Mouse (Mus musculus) A20 (cell line): Measurements from ENCODE around the gene Ski.

Experiments
- DNase-seq: peaks from one replicate; pipeline ENCODE4 v3.0.0-alpha.2; 2011; ENCODE audit warnings: low read depth, low spot score

Ski gene

DNA sequence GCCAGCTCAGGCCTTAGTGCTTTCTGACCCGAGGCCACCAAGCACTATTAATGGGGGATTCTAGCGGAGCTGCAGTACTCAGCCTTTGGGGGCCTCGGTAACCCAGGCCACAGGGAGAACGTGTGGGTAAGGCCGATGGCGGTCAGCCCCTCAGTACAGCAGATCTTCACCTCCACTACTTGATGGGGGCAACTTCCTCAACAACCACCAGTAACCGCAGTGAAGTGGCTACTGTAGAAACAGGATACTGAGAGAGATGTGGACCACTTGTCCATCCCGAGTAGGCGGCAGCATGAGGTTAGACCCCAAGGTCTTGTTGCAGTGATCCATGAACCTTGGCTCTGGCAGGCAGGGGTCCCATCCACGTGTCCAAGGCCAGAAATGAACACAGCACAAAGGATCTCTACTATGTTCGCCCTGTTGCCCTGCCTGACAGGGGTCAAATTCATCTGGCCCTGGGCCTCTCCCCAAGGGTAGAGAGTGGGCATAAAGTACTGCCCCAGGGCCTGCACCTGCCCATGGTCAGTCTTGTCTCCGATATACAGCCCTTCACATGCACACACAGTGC is 71.1 kb downstream of the Ski start:
- no peak for DNase-seq

DNA sequence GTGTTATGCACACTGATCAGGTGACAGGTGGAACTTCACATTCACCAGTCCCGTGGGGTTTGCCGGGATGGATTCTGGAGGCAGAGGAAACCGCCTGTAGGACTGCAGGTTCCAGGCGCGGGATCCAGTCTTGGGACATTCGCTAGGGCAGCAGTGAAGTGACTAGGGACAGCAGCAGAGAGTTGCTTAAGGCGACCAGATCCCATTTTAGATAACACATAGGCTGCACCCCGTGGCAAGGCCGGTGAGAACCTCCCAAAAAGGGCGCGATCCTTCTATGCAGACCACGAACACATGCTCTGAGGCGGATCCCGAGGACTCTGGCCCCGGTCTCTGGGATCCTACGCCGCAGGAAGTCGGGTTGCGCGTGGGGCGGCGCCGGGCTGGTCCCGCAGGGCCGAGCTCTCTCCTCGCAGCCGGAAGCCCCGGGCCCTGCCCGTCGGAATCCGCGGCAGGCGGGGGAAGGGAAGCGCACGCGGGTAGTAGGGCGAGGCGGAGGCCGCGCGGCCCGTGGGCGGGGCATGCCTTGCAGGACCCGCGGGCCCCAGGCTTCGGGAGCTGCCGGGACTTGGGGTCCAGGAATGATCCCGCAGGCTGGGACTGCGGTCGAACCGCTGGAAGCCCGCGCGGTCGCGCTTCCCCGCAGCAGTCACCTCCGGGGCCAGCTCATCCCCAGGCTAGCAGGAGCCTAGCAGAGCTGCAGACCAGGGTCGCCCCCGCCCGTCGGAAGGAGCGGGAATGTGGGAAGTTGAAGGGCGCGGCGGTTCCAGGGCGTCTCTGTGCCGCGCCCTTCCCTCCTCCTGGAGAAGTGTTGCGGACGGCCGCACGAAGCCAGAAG is 71.9 kb downstream of the Ski start:
- DNase-seq, result no peak

DNA sequence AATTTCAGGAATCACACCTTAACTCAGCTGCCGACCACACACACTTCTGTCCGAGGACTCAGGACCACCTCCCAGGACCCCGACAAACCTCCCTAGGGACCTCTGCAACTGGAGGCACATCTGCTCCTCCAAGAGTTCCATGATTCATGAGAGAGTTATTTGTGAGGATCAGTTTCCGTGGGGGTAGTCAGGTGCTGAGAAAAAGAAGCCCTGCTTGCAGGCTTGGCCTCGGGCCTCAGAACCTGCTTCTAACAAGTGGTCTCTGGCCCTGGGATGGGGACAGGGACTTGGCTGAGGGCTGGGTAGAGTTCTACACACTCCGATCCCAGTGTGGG is 72.5 kb downstream of the Ski start:
- no peak for DNase-seq

DNA sequence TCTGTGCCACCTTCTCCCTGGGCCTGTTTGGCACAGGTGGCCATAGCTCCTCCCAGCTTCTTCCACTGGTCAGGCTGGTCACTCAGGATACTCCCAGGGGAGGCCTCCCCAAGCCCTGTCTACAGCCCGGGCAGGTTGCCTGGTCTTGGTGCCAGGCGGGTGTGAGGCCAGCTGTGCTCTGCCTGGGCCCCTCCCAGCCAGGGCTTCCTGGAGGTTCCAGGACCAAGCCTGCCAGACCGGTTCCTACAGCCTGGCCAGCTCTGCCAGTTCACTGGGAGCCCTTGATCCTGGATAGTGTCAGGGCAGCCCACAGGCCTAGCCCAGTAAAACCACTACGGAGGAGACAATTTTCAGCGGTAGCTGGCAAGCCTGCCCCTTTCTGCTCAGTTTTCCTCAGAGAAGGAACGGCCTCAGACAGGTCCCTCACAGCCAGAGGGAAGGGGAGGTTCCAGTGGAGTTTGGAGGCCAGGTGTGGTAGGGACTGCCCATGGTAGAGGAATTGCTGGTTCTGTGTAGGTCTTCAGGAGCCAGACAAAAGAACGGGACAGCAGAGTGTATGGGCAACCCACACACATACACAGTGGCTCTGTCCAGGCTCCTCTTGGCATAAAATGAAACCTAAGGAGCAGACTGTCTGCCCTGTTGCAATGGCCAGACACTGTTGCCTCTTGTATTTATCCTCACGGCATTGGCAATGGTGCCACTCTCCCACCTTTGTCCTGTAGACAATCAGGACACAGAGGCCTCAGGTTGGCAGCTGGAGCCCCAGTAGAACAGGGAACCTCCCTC is 73.3 kb downstream of the Ski start:
- DNase-seq, result no peak

DNA sequence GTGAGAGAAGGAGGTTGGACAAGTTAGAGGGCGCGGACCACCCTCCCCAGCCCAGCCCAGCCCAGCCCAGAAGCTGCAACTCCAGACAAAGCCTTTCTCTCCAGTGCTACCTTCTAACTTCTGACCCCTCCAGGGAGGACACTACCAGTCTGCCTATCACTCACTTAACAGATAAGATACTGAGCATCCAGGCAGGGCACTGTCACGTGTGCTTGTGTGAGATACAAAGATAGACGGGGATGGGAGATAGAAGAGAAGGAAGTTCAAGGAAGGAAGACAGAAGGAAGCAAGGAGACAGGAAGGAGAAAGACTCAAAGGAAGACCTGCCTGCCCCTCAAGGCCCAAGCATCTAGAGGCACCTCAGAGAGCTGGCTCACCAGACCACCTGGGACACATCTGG is 73.9 kb downstream of the Ski start:
- DNase-seq, result no peak

DNA sequence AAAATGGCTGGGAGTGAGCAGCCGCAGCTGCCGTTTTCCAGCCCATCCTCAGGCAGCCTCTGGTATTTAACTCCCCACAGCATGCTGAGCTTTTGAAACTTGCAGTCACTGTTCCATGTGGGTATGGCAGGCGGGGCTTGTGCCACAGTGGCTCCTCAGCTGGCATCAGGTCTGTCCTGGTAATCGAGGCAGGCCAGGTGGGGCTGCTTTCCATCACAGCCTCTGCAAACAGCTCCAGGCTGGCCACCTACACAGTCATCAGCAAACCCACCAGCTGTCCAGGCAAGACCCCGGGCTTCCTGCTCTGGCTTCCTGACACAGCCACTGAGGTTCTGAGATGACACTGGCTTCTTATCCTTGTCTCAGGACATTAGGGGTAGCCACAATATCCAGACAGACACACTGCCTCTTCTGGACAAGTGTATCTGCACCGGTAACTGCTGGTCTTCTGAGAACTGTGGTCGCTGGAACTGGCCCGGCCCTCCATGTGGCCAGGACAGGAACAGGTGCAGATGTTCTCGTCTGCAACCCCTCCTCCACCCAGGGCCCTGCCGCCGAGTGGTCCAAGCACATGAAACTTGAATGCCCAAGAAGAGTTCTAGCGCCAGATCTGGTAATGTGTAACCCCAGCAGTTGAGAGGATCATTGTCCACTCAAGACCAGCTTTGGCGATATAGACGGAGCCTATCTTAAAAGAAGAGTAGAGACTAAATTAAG is 76.1 kb downstream of the Ski start:
- DNase-seq, result no peak

DNA sequence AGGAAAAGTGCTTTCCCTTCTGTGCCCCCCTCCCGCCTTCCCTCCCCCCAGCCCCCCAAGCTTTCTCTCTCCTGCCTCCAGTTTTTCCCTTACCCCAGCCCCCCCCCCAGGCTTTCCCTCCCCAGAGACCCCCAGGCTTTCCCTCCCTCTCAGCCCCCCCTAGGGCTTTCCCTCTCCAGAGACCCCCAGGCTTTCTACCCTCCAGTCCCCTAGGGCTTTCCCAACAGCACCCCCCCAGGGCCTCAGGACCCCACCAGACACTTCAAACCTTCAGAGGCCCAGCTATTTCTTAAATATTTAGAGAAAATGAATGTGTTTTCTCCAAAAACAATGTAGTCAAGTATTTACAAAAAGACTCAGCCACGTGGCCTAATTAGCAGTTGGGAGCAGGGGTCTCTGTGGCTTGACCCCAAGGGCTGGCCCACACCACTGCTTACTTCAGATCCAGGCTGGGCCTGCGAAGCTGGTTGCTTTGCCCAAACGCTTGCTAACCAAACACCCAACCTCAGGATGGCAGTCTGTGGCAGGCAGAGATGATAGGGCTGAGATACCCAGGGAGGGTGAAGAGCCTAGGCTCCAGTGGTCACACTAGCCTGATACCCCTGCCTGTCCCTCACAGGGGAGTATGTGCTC is 77.7 kb downstream of the Ski start:
- no peak for DNase-seq

DNA sequence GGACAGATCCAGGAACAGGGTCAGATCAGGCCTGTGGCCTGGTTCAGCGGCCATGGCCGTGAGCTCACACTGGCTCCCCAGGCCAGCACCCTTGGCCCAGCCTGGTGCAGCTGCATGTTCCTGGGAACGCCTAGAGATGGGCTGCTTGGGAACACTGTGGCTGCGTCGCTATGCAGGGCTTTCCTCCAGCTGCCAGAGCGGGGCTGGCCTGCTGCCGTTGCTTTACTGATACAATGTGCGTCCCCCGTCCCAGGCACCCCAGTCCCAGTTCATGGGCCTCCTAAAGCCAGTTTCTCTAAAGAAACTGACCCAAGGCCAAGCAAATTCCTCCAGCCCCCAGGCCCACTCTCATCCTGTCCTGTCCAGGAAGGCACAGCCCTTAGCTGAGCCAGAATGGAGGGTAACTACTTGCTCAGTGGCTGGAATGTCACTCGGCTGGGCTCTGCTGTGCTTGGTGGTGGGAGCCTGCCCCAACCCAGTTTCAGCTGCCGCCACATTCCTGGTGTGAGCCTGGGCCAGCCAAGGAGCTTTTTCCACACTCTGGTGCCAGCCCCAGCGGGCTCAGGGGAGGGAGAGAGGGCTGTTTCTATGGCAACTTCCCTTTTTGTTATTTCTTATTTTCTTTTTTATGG is 78.4 kb downstream of the Ski start:
- DNase-seq, result no peak

DNA sequence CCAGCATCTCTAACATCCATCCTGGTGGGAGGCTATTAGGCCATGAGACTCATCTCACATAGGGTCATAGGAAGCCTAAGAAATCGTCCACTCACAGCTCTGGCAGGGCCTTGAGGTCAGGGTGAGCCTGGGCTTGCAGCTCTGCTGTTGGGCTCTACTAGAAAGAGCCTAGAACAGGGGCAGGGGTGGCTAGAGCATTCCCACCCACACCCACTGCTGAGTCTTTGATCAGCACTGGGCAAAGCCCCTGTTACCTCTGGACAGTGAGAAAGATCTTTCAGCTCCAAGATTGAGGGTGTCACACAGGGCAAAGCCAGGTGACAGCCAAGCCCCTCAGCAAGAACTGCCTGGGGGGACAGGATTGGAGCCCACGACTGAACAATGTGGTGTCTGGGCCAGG is 79.0 kb downstream of the Ski start:
- no peak for DNase-seq

DNA sequence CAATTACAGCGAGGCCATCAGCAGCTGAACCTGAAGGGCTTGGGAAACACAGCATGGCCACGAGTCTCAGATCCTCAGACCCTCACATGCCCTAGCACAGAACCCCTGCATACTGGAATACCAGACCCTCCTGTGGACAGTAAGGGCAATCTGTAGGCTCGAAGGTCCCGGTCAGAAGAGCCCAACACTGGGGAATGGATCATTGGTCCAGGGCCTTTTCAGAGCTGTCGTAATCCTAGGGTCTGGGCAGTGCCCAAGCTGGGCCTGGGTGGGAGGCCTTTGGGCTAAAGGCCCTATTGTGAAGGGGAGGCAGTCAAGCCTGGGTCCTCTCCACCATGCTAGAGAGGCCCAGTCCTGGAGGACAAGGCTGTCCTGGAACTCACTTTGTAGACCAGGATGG is 79.6 kb downstream of the Ski start:
- no peak for DNase-seq

DNA sequence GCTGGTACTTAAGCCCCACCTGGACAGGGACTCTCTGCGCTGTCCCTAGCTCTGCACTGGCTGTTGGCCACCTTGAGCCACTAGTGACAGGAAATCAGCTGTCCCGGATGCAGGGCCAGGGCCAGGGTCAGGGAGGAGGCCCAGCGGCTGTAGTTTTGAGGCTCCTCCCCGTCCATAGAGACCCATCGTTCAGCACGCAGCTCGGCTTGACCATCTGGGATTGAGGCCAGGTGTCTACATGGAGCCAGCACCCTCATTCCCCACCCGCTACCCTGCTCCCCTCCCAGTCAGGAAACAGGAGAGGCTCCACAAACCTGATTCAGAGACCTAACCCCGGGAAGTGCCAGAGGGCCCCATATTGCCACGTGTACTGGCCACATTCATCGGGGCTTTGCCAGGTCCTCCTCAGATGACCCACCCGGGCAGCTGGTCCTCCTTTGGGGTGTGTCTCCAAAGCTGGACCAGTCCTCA is 81.6 kb downstream of the Ski start:
- DNase-seq, result no peak

DNA sequence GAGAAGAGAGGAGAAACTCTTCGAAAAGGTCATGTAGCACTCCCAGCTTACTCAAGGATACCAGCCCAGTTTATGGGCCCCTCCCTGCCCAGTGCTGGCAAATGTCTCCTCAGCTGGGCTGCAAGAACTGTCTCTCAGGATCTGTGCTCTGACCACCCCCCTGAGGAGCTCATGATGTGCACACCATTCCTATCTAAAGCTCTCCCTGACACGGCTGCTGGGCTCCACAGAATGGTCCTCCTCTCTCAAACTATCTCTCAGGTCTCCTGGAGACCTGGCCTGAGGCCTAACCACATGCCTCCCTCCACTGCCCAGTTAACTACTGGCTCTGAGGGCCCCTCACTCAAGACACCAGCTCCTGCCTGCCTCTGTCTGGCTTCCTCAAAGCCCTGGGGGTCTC is 82.2 kb downstream of the Ski start:
- DNase-seq, result no peak

DNA sequence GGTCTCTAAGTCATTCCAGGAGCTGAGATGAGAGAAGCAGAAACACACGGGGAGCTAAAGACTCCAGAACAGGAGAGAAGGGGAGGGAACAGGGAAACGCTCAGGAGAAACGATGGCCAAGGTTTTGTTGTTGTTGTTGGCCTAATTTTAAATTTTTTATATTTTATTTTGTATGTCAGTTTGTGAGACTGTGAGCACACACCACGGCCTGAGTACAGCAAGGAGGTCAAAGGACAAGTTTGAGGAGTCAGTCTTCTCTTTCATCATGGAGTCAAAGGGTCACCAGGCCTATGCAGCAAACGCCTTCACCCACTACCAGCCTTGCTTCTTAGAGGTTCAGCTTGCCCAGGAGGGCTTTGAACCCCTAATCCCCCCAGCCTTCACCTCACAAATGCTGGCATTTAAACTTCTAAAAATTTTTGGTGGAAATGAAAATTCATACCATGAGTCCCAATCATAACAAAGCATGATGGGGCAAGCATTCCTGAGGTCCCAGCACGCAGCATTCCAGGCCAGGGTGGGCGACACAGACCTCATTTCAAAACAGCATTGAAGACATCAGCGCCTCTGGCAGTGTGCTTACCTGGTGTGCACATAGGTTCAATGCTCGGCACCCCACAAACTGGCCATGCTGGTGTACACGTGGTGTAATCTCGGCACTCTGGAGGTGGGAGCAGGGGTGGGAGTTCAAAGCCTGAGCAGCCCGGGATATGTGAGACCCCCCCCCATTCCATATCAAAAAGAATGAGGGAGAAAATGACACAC is 82.9 kb downstream of the Ski start:
- DNase-seq, result no peak

DNA sequence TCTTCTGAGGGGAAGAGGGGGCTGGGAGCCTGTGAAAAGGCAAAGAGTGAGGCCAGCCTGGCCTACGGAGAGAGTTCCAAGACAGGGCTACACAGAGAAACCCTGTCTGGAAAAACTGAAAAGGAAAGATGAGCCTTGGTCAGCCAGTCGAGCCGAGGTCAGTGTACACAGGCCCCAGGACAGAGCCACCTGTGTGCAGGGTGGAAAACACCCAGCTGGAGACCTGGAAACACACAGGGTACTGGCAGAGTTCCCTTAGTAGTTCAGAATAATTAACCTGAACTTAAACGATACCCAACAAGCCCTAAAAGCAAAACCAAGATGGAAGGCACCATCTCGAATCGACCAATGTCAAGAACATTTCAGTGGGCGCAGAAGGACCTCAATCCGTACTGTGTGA is 83.9 kb downstream of the Ski start:
- no peak for DNase-seq

DNA sequence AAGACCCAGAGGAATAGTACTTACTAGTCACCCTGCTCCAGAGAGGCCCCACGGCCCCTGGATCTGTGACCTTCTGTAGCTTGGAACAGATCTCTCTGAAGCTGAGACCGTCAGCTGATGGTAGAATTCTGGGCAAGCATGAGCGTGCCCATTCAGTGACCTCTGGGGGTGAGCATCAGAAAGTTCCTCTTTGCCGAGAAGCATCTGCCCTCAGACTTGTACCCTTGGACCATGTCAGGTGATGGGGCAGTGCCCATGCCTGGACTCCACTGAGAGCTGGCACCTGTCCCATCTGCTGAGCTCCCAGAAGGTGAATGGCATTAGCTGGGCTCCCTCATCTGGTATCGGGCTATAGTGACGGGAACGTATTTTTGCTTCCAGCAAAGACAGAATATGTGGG is 84.5 kb downstream of the Ski start:
- DNase-seq, result no peak

DNA sequence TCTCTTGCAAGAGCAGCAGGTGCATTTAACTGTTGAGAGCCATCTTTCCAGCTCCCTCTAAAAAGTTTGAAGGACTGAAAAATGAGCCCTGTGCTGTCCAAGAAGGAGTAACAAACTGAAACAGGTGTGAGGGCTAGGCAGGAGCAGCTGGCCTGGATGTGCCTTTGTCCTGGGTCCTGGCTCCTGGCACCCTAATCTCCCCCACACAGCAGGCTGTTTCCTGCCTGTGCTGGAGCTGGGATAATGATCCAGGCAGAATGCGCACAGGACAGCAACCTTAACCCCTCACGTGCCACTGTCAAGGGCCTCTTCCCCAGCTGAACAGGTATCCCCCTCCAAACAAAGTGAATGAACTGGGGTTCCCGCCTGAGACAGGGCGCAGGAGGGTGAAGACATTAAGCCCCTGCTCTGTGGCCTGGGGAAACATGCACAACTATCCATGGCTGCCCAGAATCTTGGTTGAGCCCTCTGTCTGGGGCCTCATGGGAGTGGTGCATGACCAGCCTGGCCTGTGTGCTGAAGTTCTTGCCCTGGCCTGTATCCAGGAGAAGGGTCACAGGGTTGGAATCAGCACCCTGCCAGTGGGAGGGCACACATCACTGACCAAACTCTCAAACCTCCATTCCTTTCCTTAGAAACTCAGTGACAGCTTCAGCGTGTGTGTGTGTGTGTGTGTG is 86.3 kb downstream of the Ski start:
- no peak for DNase-seq

DNA sequence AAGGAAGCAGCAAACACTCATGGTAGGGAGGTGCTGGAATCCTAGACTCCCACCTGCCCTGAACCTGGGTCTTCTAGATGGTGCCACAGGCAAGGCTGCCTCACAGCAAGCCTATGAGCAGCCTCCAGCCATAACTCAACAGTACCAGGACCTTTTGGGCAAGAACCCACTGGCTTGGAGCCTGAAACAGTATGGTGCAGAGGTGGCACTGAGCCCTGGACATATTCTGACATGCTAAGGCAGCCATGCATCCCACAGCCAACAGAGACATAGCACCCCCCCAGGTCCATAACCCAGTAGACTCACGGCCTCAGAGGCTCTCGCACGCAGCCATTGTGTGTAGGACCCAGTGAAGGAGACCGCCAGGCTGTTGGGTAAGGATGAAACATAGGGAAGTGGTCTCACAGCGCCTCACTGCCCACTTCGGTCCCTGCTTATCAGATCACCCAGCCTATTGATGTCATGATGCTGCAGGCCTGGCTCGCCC is 87.7 kb downstream of the Ski start:
- DNase-seq, result no peak

DNA sequence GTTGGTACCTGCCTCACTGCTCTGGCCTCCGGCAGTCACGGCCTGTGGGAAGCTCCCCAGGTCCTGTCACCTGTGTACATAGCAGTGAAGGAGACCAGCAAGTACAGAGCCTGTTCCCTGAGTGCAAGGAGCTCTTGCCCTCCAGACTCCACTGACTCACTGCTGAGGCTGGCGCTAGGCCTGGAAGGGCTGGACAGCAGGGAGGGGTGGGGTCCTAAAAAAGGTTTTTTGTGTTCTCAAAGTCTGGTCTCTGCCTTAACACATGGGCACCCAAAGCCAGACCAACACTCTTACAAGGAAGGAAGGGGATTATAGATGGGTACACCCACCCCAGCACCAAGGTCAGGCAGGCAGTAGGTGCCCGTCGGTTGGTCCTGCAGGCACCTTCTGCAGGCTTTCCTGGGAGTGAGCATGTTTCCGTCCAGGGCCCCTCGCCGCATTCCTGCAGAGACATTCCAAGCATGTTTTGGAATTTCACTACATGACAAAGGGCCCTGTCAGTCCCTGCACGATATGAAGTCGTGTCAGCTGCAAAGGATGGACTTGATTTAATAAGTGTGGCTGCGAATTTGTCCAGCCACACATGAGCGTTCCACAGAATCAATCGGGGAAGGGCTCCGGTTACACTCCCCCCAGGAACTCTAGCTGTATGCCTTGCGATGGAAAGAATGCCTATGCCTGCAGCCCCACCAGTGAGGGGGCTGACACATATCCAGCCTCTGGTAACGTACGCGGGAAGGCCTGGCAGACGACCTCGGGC is 88.6 kb downstream of the Ski start:
- DNase-seq, result no peak

DNA sequence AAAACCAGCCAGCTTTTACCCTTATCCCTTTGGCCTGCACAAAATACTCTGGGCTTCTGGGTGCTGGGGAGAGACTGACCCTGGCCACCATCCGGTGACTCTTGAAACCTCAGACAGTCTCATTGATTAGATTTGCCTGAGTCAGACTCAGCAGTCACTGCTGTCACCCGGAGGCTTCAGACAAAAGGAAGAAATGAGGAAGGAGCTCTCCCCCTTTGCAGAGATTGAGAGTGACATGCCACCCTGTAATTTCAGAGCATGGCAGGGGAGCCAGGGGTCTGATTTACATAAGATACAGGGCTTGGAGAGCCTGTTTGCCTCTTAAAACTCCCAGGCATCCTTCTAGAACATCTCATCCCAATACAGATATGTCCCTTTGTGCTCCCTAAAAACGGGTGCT is 89.2 kb downstream of the Ski start:
- DNase-seq, result no peak
